Mouse (Mus musculus) MN1 (cell line): ENCODE measurements around the gene Lefty1.
"Not testable (repeated sequence)": the region's sequence is repeated elsewhere in the genome, so short reads cannot be mapped to it uniquely, and the experiment has no call there.

Experiments
- DNase-seq: peaks from one replicate; pipeline ENCODE4 v3.0.0-alpha.2; 2016; ENCODE audit warnings: low spot score

Gene Lefty1

DNA sequence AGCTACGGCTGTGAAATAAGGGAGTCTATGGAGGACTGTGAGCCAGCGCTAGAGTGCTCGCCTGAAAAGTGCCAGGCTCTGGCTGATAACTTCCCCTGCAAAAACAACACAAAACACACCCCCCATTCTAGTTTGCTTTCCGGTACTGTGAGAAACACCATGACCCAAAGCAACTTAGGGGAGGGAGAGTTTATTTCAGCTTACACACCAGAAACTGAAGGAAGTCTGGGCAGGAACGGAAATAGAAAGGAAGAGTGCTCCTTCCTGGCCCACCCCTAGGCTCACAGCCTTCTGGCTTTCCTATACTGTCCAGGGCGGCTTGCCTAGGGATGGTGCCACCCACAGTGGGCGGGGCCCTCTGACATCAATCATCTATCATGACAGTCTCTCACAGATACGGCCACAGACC, 22.2 kb downstream of the Lefty1 start:
- no peak for DNase-seq

DNA sequence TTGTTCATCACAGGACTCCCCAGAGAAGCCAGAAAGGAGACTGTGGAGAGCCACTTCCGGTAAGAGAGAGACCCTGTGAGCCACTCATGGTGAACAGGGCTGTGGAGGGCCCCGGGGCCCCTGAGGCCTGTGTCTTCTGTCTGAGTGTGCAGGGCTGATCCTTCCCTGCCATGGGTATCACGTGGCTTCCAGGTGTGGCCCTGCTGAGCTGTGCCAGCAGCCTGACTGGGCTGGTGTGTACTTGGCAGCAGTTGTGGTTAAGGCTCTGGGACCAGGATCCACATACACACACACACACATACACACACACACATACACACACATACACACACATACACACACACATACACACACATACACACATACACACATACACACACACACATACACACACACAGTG, 23.2 kb downstream of the Lefty1 start:
- DNase-seq, result no peak

DNA sequence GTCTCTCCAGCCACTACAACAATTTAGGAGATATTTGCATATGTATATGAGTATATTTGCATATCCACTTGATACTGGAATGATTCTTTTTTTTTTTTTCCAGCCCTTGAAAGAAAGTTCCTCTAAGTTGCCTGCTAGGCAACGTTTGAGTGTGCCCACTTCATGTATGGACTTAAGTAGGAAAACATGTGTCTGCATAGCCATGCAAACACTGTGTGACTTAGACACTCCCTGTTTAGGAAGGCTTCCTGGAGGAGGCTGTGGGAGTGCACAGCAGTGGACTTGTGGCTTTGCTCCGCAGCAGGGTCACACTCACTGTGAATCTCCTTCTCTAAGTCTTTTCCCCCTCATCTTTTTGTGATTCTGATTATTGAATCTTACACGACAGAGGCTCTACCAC, 24.0 kb downstream of the Lefty1 start:
- no peak for DNase-seq

DNA sequence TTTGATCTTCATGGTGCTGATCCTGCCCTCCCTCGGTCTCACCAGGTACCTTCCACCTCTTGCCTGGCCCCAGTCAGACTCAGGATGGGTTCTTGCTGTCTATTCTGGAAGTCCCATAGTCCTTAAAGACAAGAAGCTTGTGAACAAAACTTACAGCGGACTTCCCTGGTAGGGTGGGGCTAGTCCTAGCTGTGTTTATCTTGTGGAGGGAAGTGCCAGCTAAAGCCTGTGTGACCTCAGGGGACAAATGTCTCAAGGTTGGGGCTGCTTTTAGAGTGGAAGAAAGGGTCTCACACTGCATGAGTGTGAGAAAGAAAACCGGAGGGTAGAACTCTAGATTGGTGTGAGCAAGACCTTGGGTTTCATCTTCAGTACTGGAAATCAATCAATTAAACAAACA, 31.0 kb downstream of the Lefty1 start:
- DNase-seq, result no peak

DNA sequence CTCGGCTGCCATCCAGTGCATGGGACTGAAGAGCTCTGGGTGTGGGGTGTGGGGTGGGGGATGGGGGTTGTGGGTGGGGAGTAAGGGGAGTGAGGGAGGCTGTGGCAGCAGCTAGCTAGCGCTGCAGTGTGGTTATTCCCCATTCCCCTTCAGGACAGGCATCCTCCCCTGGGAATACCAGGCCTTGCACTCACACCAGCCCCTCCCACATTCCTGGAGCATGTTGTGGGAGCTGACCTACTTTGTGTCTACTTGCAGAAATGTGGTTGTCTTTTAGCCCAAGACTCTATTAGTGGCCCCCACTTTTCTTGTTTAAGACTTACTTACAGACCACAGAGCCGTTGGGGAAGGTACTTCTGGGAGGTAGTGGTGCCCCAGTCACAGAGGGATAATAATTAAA, 31.7 kb downstream of the Lefty1 start:
- peak; percentile 70 for DNase-seq

DNA sequence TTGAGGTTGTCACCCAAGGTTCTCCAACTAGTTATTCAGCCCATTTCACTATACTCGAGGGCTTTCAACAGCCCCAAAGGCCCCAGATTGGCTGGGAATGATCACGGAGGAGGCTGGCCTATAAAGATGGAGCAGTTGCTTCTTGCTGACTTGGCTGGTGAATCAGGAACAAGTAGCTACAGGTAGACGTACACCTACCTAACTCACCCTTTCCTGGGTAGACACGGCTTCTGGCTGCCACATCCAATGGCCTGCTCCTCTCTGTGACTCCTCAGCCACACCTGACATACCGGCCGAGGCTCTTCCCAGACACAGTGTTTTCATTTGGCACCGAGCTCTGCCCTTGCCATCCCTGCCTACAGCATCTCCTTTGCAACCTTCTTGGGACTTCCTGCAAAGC, 32.4 kb downstream of the Lefty1 start:
- DNase-seq, result no peak

DNA sequence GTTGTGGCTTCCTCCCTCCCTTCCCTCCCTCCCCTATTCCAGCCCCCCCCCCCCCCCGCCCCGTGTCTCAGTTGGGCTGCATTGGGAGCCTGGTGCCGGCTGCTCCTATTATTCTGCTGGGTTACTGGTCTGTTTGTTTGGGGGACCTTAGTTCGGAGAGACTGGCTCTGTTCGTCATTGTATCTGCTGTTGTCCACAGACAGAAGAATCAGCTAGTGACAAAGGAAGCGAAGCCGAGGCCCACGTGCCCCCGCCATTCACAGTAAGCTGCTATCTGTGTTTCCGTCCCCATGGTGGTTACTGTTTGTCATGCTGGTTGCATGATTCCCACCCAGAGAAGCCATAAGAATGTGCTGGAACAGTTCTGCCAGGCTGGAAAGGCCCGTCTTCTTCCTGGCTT, 38.1 kb downstream of the Lefty1 start:
- DNase-seq, result no peak

DNA sequence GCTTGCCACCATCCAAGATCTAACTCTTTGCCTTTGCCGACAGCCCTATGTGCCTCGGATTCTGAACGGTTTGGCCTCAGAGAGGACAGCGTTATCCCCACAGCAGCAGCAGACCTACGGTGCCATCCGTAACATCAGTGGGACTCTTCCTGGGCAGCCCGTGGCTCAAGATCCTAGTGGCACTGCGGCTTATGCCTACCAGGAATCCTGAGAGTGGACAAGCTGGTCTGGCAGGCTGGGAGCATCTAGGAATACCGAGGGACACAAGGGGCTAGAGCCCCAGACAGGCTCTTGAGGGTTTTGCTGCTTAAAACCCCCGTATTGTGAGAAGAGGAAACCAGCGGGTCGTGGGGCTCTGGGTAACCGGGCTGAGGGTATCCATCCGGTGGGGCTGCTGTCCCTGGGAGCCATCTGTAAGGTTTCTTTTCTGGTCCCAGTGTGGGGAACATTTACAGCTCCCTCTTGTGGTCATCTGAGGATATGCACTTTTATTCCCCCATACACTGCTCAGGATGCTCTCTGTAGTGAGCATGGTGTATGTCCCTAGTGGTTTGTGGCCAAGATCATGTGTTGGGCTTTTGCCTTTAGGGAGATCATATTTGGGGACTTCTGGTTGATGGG, 39.4 kb downstream of the Lefty1 start:
- peak; percentile 65 for DNase-seq

DNA sequence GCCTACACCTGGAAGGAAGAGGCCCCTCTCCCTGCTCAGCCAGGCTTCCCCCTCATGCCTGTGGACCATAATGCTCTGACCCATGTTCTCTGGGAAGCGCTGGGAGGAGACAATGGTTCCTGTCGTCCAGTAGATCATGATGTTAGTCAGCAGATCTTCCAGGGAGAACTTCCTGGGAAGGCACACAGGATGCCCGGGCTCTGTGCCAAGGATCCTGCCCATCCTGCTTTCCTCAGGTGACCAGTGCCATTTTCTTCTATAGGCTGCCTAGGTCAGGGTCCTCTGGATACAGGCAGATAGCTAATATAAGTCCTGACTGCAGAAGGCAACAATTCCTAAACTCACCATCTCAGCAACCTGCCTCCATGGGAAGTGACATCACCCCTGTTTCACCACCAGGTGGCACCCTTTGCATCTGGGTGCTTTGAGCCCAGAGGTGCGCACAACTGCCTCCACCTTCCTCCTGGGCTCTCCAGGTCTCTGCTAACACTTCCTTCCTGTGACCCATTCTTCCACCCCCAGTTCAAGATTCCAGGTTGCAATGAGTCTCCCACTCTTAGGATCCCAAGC, 41.4 kb downstream of the Lefty1 start:
- peak; percentile 61 for DNase-seq

DNA sequence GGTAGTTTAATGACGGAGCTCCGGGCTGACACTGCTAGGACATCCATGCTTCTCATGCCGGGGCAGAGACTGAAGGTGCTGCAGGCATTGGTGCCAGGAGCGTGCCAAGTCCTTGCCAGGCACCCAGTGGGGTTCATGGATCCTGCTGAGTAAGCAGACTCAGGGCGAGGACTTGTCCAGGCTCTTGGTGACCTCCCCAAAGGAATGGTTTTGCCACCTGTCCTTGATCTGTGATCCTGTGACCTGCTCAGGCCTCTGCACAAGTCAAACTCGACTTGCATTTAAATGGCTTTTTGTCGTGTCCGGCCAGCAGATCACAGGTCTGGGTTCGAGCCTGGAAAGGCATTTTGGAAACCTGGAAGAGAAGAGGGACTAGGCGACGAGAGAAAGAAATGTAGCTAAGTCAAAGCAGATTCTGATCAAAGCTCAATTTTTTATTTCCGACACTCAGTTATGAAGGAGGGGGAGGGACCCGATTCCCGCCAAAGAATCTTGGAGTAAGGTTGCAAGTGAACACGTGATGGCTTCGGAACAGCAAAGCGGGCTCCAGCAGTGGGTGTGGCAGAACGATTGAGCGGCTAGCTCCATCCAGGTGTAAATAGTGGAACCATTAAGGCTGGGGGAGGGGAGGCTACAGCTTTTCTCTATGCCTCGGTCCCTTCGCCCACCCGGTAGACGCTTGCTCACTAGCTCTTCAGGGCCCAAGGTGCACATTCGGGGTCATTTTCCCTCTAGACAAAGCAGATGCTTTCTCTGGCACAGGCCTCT, 44.8 kb downstream of the Lefty1 start:
- DNase-seq, result no peak

DNA sequence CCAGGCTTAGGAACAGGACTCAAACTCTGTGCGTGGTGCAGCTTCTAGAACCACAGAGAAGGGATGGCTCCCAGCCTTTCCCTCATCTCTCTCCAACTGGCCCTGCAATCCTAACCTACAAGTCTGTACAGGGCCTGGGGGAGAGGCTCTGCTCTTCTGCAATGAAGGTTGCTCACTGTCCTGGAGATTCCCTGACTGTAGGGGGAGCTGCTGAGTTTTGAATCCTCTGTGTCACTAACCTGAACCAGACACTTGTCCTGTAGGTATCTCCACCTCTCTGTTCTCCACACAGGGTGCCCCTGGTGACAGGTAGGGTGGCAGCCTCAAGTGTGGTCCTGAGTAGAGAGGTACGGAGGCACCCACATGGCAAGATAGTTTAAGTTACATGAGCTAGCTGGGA, 45.6 kb downstream of the Lefty1 start:
- no peak for DNase-seq

DNA sequence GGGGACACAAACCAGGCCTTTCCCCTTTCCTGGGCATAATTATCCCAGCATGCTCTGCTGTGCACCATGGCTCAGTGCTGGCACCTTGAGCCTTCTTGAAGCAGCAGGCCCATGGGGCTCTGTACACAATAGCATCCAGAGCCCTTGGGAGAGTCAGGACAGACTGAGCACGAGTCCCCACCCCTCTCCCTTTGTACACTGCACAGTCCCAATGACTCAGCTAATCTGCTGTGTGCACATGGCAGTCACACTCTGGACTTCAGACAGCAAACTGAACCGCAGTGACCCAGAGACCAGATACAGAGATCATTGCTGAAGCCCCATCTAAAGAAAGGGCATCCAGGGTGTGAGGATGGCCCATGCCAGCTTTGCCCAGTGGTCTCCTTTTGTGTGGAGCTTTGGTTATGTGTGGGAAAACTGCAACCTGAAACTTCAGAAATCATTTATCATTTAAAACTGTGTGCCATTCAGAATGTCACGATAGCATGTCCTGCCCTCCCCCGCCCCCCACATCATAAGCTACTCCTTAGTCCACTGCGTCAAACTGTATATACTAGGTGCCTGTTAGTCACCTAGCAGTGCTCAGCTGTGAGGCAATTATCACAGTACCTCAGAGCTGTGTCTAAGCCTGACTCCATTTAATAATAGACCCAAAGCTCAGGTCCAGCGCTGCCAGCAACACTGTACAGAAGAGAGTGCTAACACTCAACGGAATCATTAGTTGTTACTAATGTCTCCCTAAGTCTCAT, 46.6 kb downstream of the Lefty1 start:
- DNase-seq, result not testable (repeated sequence)

DNA sequence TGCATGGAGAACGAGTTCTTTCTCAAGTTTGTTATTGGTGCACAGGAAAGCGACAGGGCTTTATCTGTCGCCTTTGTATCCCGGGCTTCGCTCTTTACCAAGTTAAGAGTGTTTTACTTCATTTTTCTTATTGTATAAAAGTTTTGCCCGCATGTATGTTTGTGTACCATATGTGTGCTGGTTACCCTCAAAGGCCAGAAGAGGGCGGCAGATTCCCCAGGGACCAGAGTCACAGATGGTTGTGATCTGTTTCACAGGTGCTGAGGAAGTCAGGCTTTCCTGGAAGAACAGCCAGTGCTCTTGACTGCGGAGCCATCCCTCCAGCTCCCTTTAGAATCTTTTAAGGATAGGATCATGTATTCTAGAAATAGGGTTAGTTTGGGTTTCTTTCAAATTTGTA, 51.9 kb downstream of the Lefty1 start:
- no peak for DNase-seq

DNA sequence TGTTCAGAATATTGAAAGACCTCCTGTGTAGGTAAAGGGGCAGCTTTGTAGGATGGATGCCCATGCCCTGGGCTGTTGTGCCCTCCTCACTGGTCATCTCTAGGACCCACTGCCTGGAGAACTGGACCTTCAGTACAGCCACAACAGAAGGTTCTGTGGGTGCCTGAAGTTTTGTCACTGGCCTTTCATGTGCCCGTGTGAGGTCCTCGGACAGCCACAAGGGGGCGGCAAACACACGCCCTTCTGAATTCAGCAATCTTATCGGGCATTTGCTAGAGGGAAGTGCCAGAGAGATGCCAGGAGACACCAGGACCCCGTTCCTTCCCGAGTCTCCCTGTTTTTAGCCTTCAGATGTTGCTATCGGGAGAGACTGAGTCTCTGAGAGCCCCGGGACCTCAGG, 52.9 kb downstream of the Lefty1 start:
- DNase-seq, result peak; percentile 82
